Mouse (Mus musculus): Measurements from ENCODE around the gene Nhlrc1.

Nhlrc1 gene

GRCm38 (mm10) chr13:47014334-47015194 lies at the start of gene Nhlrc1:
TSS of gene Nhlrc1 (minus strand) at chr13:47014850.
- peak; percentile 48 for DNase-seq (ENCODE audit: low spot score)

GRCm38 (mm10) chr13:47063985-47064760 lies 49.5 kb upstream of the Nhlrc1 start:
- no peak for DNase-seq (ENCODE audit: low spot score)

- DNase-seq (ENCODE audit: low spot score), result no peak
Observed at GRCm38 (mm10) chr13:47062756-47063155, 48.1 kb upstream of the Nhlrc1 start.

GRCm38 (mm10) chr13:47056781-47057180 lies 42.1 kb upstream of the Nhlrc1 start:
- no peak for DNase-seq (ENCODE audit: low spot score)

GRCm38 (mm10) chr13:47056126-47056525 lies 41.5 kb upstream of the Nhlrc1 start:
- DNase-seq (ENCODE audit: low spot score), result no peak

- no peak for DNase-seq (ENCODE audit: low spot score)
Observed at GRCm38 (mm10) chr13:47053971-47054370, 39.3 kb upstream of the Nhlrc1 start.

GRCm38 (mm10) chr13:47050009-47050408 lies 35.4 kb upstream of the Nhlrc1 start:
- DNase-seq (ENCODE audit: low spot score), result no peak

GRCm38 (mm10) chr13:47047996-47048395 lies 33.3 kb upstream of the Nhlrc1 start:
- DNase-seq (ENCODE audit: low spot score), result no peak

GRCm38 (mm10) chr13:47044617-47044947 lies 29.9 kb upstream of the Nhlrc1 start, which contains the start of gene Tpmt:
TSS of gene Tpmt (minus strand) at chr13:47044737.
- DNase-seq (ENCODE audit: low spot score), result no peak

- DNase-seq (ENCODE audit: low spot score), result no peak
Observed at GRCm38 (mm10) chr13:47043833-47044616, 29.4 kb upstream of the Nhlrc1 start.

GRCm38 (mm10) chr13:47043030-47043680 lies 28.5 kb upstream of the Nhlrc1 start, which contains the start of gene Kdm1b:
TSS of gene Kdm1b (plus strand) at chr13:47043499.
- peak; percentile 99 for DNase-seq (ENCODE audit: low spot score)

GRCm38 (mm10) chr13:47042024-47042633 lies 27.5 kb upstream of the Nhlrc1 start:
- DNase-seq (ENCODE audit: low spot score), result no peak

- no peak for DNase-seq (ENCODE audit: low spot score)
Observed at GRCm38 (mm10) chr13:47040061-47040460, 25.4 kb upstream of the Nhlrc1 start.

- DNase-seq (ENCODE audit: low spot score), result no peak
Observed at GRCm38 (mm10) chr13:47037946-47038345, 23.3 kb upstream of the Nhlrc1 start.

GRCm38 (mm10) chr13:47033602-47034001 lies 19.0 kb upstream of the Nhlrc1 start:
- DNase-seq (ENCODE audit: low spot score), result no peak

GRCm38 (mm10) chr13:47030376-47031107 lies 15.9 kb upstream of the Nhlrc1 start:
- no peak for DNase-seq (ENCODE audit: low spot score)

- DNase-seq (ENCODE audit: low spot score), result no peak
Observed at GRCm38 (mm10) chr13:47020798-47021197, 6.1 kb upstream of the Nhlrc1 start.

- DNase-seq (ENCODE audit: low spot score), result no peak
Observed at GRCm38 (mm10) chr13:47019774-47020173, 5.1 kb upstream of the Nhlrc1 start.

- peak; percentile 18 for DNase-seq (ENCODE audit: low spot score)
Observed at GRCm38 (mm10) chr13:47017259-47017658, 2.6 kb upstream of the Nhlrc1 start.

- no peak for DNase-seq (ENCODE audit: low spot score)
Observed at GRCm38 (mm10) chr13:47015195-47015501, 498 bp upstream of the Nhlrc1 start.

GRCm38 (mm10) chr13:47013740-47014139 lies 910 bp downstream of the Nhlrc1 start:
- no peak for DNase-seq (ENCODE audit: low spot score)

All from ovary, postnatal 10 days (tissue).